8 mouse cellular contexts compared by ENCODE assay signal in the genomic region with DNA sequence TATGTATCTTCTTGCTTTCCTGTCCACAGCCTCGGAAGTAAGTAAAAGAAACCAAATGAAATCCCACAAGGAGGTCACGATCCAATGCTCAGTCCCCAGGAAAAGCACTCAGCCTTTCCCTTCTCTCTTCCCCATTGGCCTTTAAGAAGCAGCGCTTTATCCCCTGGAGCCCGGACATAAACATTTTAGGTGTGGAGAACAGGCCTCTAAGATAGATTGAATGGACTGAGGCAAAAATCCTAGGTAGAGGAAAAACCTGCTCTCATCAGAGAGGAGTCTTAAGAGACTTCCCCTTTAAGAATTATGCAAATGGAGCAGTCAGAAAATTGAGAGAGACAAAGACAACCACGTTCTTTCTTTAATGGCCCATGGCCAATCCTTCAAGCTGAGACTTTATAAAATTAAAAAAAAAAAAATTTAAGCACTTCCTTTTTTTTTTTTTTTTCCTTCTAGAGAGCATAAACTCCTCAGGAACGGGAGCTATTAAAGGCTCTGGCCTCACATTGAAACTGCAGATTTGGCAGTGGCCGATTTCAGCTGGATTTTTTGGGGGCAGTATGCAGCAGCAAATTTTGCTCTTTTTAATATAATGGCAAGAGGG.
DNase-seq lines count a peak whose midpoint lies in the region; ATAC-seq and TF ChIP-seq lines count a peak whose summit lies in the region.

No protein-coding gene starts in this region.

- H3K4me3 ChIP-seq in gastrocnemius, adult 2 months = peak overlapping the region; percentile 59
- no peak overlapping the region for H3K4me3 ChIP-seq in ES-E14 (ENCODE audit: insufficient read depth in 1 of 2, low read depth in 1 of 2, low read length in 2 of 2, poor library complexity in 1 of 2, severe bottlenecking in 1 of 2)
- H3K4me3 ChIP-seq in liver, embryonic 15.5 days (replicated peaks) = no peak overlapping the region

- no peaks in the 10 kb centered on the region for H3K27me3 ChIP-seq in liver, embryonic 15.5 days

- intact Hi-C loops in gastrocnemius, adult 2 months (cut with DNase I) = no loop called here

- H3K4me1 ChIP-seq in ES-E14 (ENCODE audit: control insufficient read depth in 2 of 2, insufficient read depth in 2 of 2, low read length in 2 of 2, poor library complexity in 1 of 2) = no peaks in the 10 kb centered on the region
- H3K4me1 ChIP-seq in liver, embryonic 15.5 days (replicated peaks) = no peaks in the 10 kb centered on the region

- 27% methylated on average over 7 of the region's 7 CpGs for WGBS in liver, embryonic 15.5 days (ENCODE audit: insufficient replicate concordance)

- H3K4me2 ChIP-seq in liver, embryonic 15.5 days = peak overlapping the region; percentile 41

- no peaks in the 10 kb centered on the region for H3K36me3 ChIP-seq in ES-E14 (ENCODE audit: control insufficient read depth, insufficient read depth, low read length, poor library complexity, severe bottlenecking)
- H3K36me3 ChIP-seq in liver, embryonic 15.5 days (replicated peaks) = no peaks in the 10 kb centered on the region

- in situ Hi-C loops in ES-E14 (cut with MboI; ENCODE audit: low sequenced_read_pairs in 2 of 2, unreplicated experiment in 2 of 2) = no loop called here

- TF ChIP-seq CTCF in gastrocnemius, adult 2 months (IDR thresholded peaks at IDR 0.05) = no peak

- no peak for DNase-seq in gastrocnemius, adult 2 months
- DNase-seq in gastrocnemius, adult 18-20 months (ENCODE audit: low spot score) = no peak
- DNase-seq in ES-E14 (ENCODE audit: low read depth, low spot score) = no peak
- DNase-seq in right cerebral cortex, postnatal 14 days = no peak
- DNase-seq in frontal cortex, postnatal 25 days (ENCODE audit: low spot score in 2 of 2) = no peak
- DNase-seq in right cerebral cortex, postnatal 4 days = no peak

- no peak overlapping the region for H3K27ac ChIP-seq in gastrocnemius, adult 2 months
- H3K27ac ChIP-seq in ES-E14 (ENCODE audit: insufficient read depth, low read depth, low read length, poor library complexity, severe bottlenecking) = no peak overlapping the region
- H3K27ac ChIP-seq in liver, embryonic 15.5 days (replicated peaks) = no peak overlapping the region

- H3K9me3 ChIP-seq in ES-E14 (ENCODE audit: control insufficient read depth, insufficient read depth, low read depth, low read length) = no peaks in the 10 kb centered on the region
- H3K9me3 ChIP-seq in liver, embryonic 15.5 days (replicated peaks) = no peaks in the 10 kb centered on the region

- no peak overlapping the region for H3K9ac ChIP-seq in ES-E14 (ENCODE audit: insufficient read depth, low read depth, low read length, poor library complexity, severe bottlenecking)
- no peak overlapping the region for H3K9ac ChIP-seq in liver, embryonic 15.5 days

- peak; percentile 69 for ATAC-seq in granulocyte monocyte progenitor cell, adult 5-6 weeks (replicated peaks; ENCODE audit: poor library complexity, severe bottlenecking)
- ATAC-seq in liver, embryonic 15.5 days (ENCODE audit: insufficient read depth) = no peak

TF ChIP-seq in ES-E14, 5 proteins besides CTCF, POLR2A, EP300 and RAD21:
- peak; percentile 84 for TF ChIP-seq ZNF384 (IDR thresholded peaks at IDR 0.05; ENCODE audit: low read depth, low read length)
- TF ChIP-seq HCFC1 (IDR thresholded peaks at IDR 0.05; ENCODE audit: borderline replicate concordance, insufficient read depth, low read length) = no peak
- TF ChIP-seq CHD2 (IDR thresholded peaks at IDR 0.05; ENCODE audit: low read depth, low read length) = no peak
- no peak for TF ChIP-seq ZC3H11A (IDR thresholded peaks at IDR 0.05; ENCODE audit: borderline replicate concordance, low read depth, low read length)
